ENCODE assay signal across 20 mouse cellular contexts in genomic region chr19:32230798-32231197, GRCm38 (mm10).
A peak's percentile ranks its signal among the peaks of the same experiment; 100 is the strongest.
DNase-seq lines count a peak whose midpoint lies in the region; ATAC-seq and TF ChIP-seq lines count a peak whose summit lies in the region.
"Had no signal": no experiment of that assay in that cellular context is flagged by ENCODE, and none has a peak within 500 bp of the region (broad histone marks: within the 10 kb centered on the region; RNA-seq: fewer than 3 reads in every experiment).

No protein-coding gene starts in this region.

- no peak overlapping the region for H3K4me3 ChIP-seq in heart, embryonic 16.5 days (ENCODE audit: low read length)
- no peak overlapping the region for H3K4me3 ChIP-seq in heart, embryonic 12.5 days
- H3K4me3 ChIP-seq in lung, embryonic 14.5 days (ENCODE audit: low read depth, low read length), result no peak overlapping the region
- no peak overlapping the region for H3K4me3 ChIP-seq in lung, adult 2 months (replicated peaks; ENCODE audit: extremely low read depth, low read depth, low read length)
- no peak overlapping the region for H3K4me3 ChIP-seq in embryonic fibroblast, embryonic 13.5 days (ENCODE audit: insufficient read depth, low read length)
- H3K4me3 ChIP-seq: forebrain, embryonic 13.5 days; heart, adult 2 months; hindbrain, embryonic 15.5 days; intestine, embryonic 15.5 days; stomach, embryonic 15.5 days had no signal

- H3K36me3 ChIP-seq in heart, embryonic 16.5 days (ENCODE audit: control insufficient read depth, insufficient read depth), result no peaks in the 10 kb centered on the region
- 0 out of 2 replicates have a peak, but pooled peaks cover under 1% of the 10 kb centered on the region for H3K36me3 ChIP-seq in heart, embryonic 12.5 days
- no peaks in the 10 kb centered on the region for H3K36me3 ChIP-seq in lung, embryonic 14.5 days (ENCODE audit: insufficient read depth)
- H3K36me3 ChIP-seq: hindbrain, embryonic 15.5 days; intestine, embryonic 15.5 days; stomach, embryonic 15.5 days had no signal

- H3K4me2 ChIP-seq in heart, embryonic 16.5 days (ENCODE audit: low read depth, low read length), result no peak overlapping the region
- no peak overlapping the region for H3K4me2 ChIP-seq in heart, embryonic 12.5 days
- no peak overlapping the region for H3K4me2 ChIP-seq in lung, embryonic 14.5 days
- H3K4me2 ChIP-seq: forebrain, embryonic 13.5 days; hindbrain, embryonic 15.5 days; intestine, embryonic 15.5 days; stomach, embryonic 15.5 days had no signal

- H3K9ac ChIP-seq in heart, embryonic 16.5 days (ENCODE audit: low read length), result no peak overlapping the region
- H3K9ac ChIP-seq in heart, embryonic 12.5 days, result no peak overlapping the region
- H3K9ac ChIP-seq in lung, embryonic 14.5 days, result no peak overlapping the region
- H3K9ac ChIP-seq: forebrain, embryonic 13.5 days; hindbrain, embryonic 15.5 days; intestine, embryonic 15.5 days; stomach, embryonic 15.5 days had no signal

- TF ChIP-seq POLR2A in lung, adult 2 months (IDR thresholded peaks at IDR 0.05; ENCODE audit: borderline replicate concordance, extremely low read depth, low read depth, low read length), result no peak
- TF ChIP-seq POLR2A in embryonic fibroblast, embryonic 13.5 days (IDR thresholded peaks at IDR 0.05; ENCODE audit: low read depth, low read length), result no peak

- H3K4me1 ChIP-seq in heart, embryonic 16.5 days (ENCODE audit: control insufficient read depth, insufficient read depth, low read length), result peaks cover 11% of the 10 kb centered on the region
- H3K4me1 ChIP-seq in heart, embryonic 12.5 days (replicated peaks), result peaks cover 26% of the 10 kb centered on the region
- no peaks in the 10 kb centered on the region for H3K4me1 ChIP-seq in lung, embryonic 14.5 days (ENCODE audit: insufficient read depth)
- H3K4me1 ChIP-seq in lung, adult 2 months (ENCODE audit: control insufficient read depth, insufficient read depth, low read length), result peaks cover 2% of the 10 kb centered on the region; the same call in 1 of the 2 replicates
- H3K4me1 ChIP-seq in embryonic fibroblast, embryonic 13.5 days (ENCODE audit: control insufficient read depth, insufficient read depth, low read length), result peaks cover 13% of the 10 kb centered on the region
- H3K4me1 ChIP-seq: forebrain, embryonic 13.5 days; hindbrain, embryonic 15.5 days; intestine, embryonic 15.5 days; stomach, embryonic 15.5 days had no signal

- no peak for TF ChIP-seq CTCF in lung, embryonic 14.5 days (IDR thresholded peaks at IDR 0.05; ENCODE audit: low read depth)
- TF ChIP-seq CTCF in lung, adult 2 months (IDR thresholded peaks at IDR 0.05; ENCODE audit: insufficient read depth, low read length), result no peak
- no peak for TF ChIP-seq CTCF in embryonic fibroblast, embryonic 13.5 days (IDR thresholded peaks at IDR 0.05; ENCODE audit: borderline replicate concordance, insufficient read depth, low read length)

- DNase-seq in lung, embryonic 14.5 days, result peak; percentile 43
- DNase-seq in lung, adult 2 months, result no peak
- peak; percentile 14 for DNase-seq in ES-CJ7 (ENCODE audit: low read depth, low spot score)
- no peak for DNase-seq in urinary bladder, postnatal 36 days (ENCODE audit: low spot score in 2 of 2)
- DNase-seq: adrenal gland, postnatal 36 days; cerebellum, adult 11-12 months; cerebellum, postnatal 25 days; embryo, embryonic 11 days; heart, postnatal 4 days; lung, postnatal 10 days; thymus, adult 18-20 months had no signal

- WGBS in heart, embryonic 16.5 days, result 36% methylated on average over 5 of the region's 5 CpGs
- WGBS in heart, embryonic 12.5 days, result 50% methylated on average over 5 of the region's 5 CpGs
- WGBS in lung, embryonic 14.5 days, result 50% methylated on average over 5 of the region's 5 CpGs
- 68% methylated on average over 5 of the region's 5 CpGs for WGBS in lung, adult 2 months

- no peak for ATAC-seq in heart, embryonic 16.5 days (replicated peaks; ENCODE audit: extremely low read depth, insufficient read depth, low FRiP score)
- no peak for ATAC-seq in heart, embryonic 12.5 days (ENCODE audit: insufficient number of reproducible peaks, low FRiP score)
- no peak for ATAC-seq in lung, embryonic 14.5 days (ENCODE audit: insufficient read depth)
- ATAC-seq: forebrain, embryonic 13.5 days; intestine, embryonic 15.5 days; midbrain, embryonic 16.5 days had no signal

- H3K27me3 ChIP-seq in heart, embryonic 16.5 days (ENCODE audit: control insufficient read depth, insufficient read depth, low read length), result no peaks in the 10 kb centered on the region
- no peaks in the 10 kb centered on the region for H3K27me3 ChIP-seq in heart, embryonic 12.5 days (replicated peaks)
- no peaks in the 10 kb centered on the region for H3K27me3 ChIP-seq in lung, embryonic 14.5 days (ENCODE audit: insufficient read depth, low read length)
- H3K27me3 ChIP-seq: forebrain, embryonic 13.5 days; hindbrain, embryonic 15.5 days; intestine, embryonic 15.5 days; stomach, embryonic 15.5 days had no signal

- H3K27ac ChIP-seq in heart, embryonic 16.5 days (ENCODE audit: low read length), result peak overlapping the region; percentile 31; the same call in 1 of the 2 replicates
- H3K27ac ChIP-seq in heart, embryonic 12.5 days (ENCODE audit: poor library complexity, severe bottlenecking), result no peak overlapping the region
- H3K27ac ChIP-seq in lung, embryonic 14.5 days (ENCODE audit: low read depth), result no peak overlapping the region
- H3K27ac ChIP-seq in embryonic fibroblast, embryonic 13.5 days (ENCODE audit: insufficient read depth, low read length), result peak overlapping the region; percentile 92
- H3K27ac ChIP-seq: forebrain, embryonic 13.5 days; heart, adult 2 months; hindbrain, embryonic 15.5 days; intestine, embryonic 15.5 days; stomach, embryonic 15.5 days had no signal

- H3K9me3 ChIP-seq in heart, embryonic 16.5 days (replicated peaks; ENCODE audit: control insufficient read depth, low read length), result no peaks in the 10 kb centered on the region
- no peaks in the 10 kb centered on the region for H3K9me3 ChIP-seq in heart, embryonic 12.5 days (replicated peaks)
- H3K9me3 ChIP-seq in lung, embryonic 14.5 days (ENCODE audit: low read depth, low read length), result no peaks in the 10 kb centered on the region
- H3K9me3 ChIP-seq: forebrain, embryonic 13.5 days; hindbrain, embryonic 15.5 days; intestine, embryonic 15.5 days; stomach, embryonic 15.5 days had no signal

Comparison
In these comparisons a context has a peak if more than half of its experiments do, and no peak if none do; other contexts are left out.
1. H3K27ac ChIP-seq: peak in heart, embryonic 16.5 days (single experiment) and embryonic fibroblast, embryonic 13.5 days (single experiment); none in heart, embryonic 12.5 days (single experiment) and lung, embryonic 14.5 days (single experiment).
2. DNase-seq: peak in lung, embryonic 14.5 days (single experiment) and ES-CJ7 (single experiment); none in lung, adult 2 months (single experiment) and urinary bladder, postnatal 36 days (0 of 2).